Mouse (Mus musculus): ENCODE data around the gene C130026I21Rik.
"Not testable (repeated sequence)": the region's sequence is repeated elsewhere in the genome, so short reads cannot be mapped to it uniquely, and the experiment has no call there.

- TF ChIP-seq EP300 (optimal IDR thresholded peaks at IDR 0.05); CTCF (IDR thresholded peaks at IDR 0.05; ENCODE audit: low read depth): not testable (repeated sequence)
These were observed 88.4 kb downstream of the C130026I21Rik start for GRCm38 (mm10) chr1:85181981-85182380.

Data from stomach, postnatal 0 days (tissue).